Comparison of ENCODE assay signal across 8 mouse cellular contexts in genomic region chr2:102657726-102658125, GRCm38 (mm10). TPM values are rescaled to one million over a fixed set of nuclear protein-coding genes. Genes with fewer than 3 reads are reported as not detected.
DNase-seq lines count a peak whose midpoint lies in the region; ATAC-seq lines count a peak whose summit lies in the region.

No protein-coding gene starts in this region.

- no peak for ATAC-seq in heart, embryonic 14.5 days (ENCODE audit: insufficient number of reproducible peaks, insufficient read depth, low FRiP score, low read depth)
- ATAC-seq in hindbrain, embryonic 15.5 days (ENCODE audit: low FRiP score, low read depth): peak; percentile 28; the same call in 1 of the 2 replicates
- ATAC-seq in neural tube, embryonic 13.5 days (ENCODE audit: low read depth): peak; percentile 36; the same call in 1 of the 2 replicates
- ATAC-seq in inflammation-experienced regulatory T-cells, adult 6 months: no peak
- no peak for ATAC-seq in liver, embryonic 12.5 days

- H3K4me2 ChIP-seq in heart, embryonic 14.5 days (ENCODE audit: low read length): peak overlapping the region; percentile 93; the same call in 1 of the 2 replicates
- peak overlapping the region; percentile 66 for H3K4me2 ChIP-seq in hindbrain, embryonic 15.5 days
- peak overlapping the region; percentile 87 for H3K4me2 ChIP-seq in neural tube, embryonic 13.5 days
- H3K4me2 ChIP-seq in liver, embryonic 12.5 days: no peak overlapping the region

- 34% methylated on average over 7 of the region's 7 CpGs for WGBS in heart, embryonic 14.5 days
- 3% methylated on average over 7 of the region's 7 CpGs for WGBS in hindbrain, embryonic 15.5 days
- WGBS in neural tube, embryonic 13.5 days: 0% methylated on average over 6 of the region's 7 CpGs
- WGBS in liver, embryonic 12.5 days (ENCODE audit: insufficient replicate concordance): 13% methylated on average over 7 of the region's 7 CpGs

- no peak for DNase-seq in heart, postnatal 14 days
- peak; percentile 53 to 62 for DNase-seq in cerebellum, postnatal 25 days
- no peak for DNase-seq in adrenal gland, adult 18-20 months (ENCODE audit: low spot score in 2 of 2)

- peaks cover 6 to 7% of the 10 kb centered on the region in 2 experiments; a peak in 2 of 4 replicates for H3K4me1 ChIP-seq in heart, embryonic 14.5 days (ENCODE audit: control insufficient read depth in 2 of 2, insufficient read depth in 2 of 2, low read length in 2 of 2)
- H3K4me1 ChIP-seq in hindbrain, embryonic 15.5 days (replicated peaks): peaks cover 46% of the 10 kb centered on the region
- H3K4me1 ChIP-seq in neural tube, embryonic 13.5 days (replicated peaks): peaks cover 62% of the 10 kb centered on the region
- H3K4me1 ChIP-seq in liver, embryonic 12.5 days: 0 out of 2 replicates have a peak, but pooled peaks cover 6% of the 10 kb centered on the region

- H3K27me3 ChIP-seq in heart, embryonic 14.5 days (ENCODE audit: control insufficient read depth, insufficient read depth, low read length): peaks cover 38% of the 10 kb centered on the region
- no peaks in the 10 kb centered on the region for H3K27me3 ChIP-seq in hindbrain, embryonic 15.5 days
- peaks cover 6% of the 10 kb centered on the region for H3K27me3 ChIP-seq in neural tube, embryonic 13.5 days
- H3K27me3 ChIP-seq in liver, embryonic 12.5 days (replicated peaks): peaks cover 68% of the 10 kb centered on the region

- H3K9ac ChIP-seq in heart, embryonic 14.5 days (ENCODE audit: low read length): no peak overlapping the region
- H3K9ac ChIP-seq in hindbrain, embryonic 15.5 days: peak overlapping the region; percentile 69
- H3K9ac ChIP-seq in neural tube, embryonic 13.5 days: peak overlapping the region; percentile 96
- H3K9ac ChIP-seq in liver, embryonic 12.5 days: no peak overlapping the region

- peak overlapping the region in 1 of 2 experiments; percentile 63; a peak in 1 of 4 replicates for H3K4me3 ChIP-seq in heart, embryonic 14.5 days (ENCODE audit: control insufficient read depth in 1 of 2, insufficient read depth in 1 of 2, low read depth in 1 of 2, low read length in 2 of 2)
- peak overlapping the region; percentile 60 for H3K4me3 ChIP-seq in hindbrain, embryonic 15.5 days
- peak overlapping the region; percentile 77 for H3K4me3 ChIP-seq in neural tube, embryonic 13.5 days
- no peak overlapping the region for H3K4me3 ChIP-seq in liver, embryonic 12.5 days

- H3K36me3 ChIP-seq in heart, embryonic 14.5 days (ENCODE audit: control insufficient read depth, insufficient read depth, low read length): no peaks in the 10 kb centered on the region
- no peaks in the 10 kb centered on the region for H3K36me3 ChIP-seq in hindbrain, embryonic 15.5 days
- H3K36me3 ChIP-seq in neural tube, embryonic 13.5 days: no peaks in the 10 kb centered on the region
- no peaks in the 10 kb centered on the region for H3K36me3 ChIP-seq in liver, embryonic 12.5 days

- H3K27ac ChIP-seq in heart, embryonic 14.5 days (replicated peaks in 1 of 2; ENCODE audit: control insufficient read depth in 1 of 2, insufficient read depth in 1 of 2, low read depth in 2 of 2, low read length in 2 of 2): no peak overlapping the region
- peak overlapping the region; percentile 91 for H3K27ac ChIP-seq in hindbrain, embryonic 15.5 days (replicated peaks)
- peak overlapping the region; percentile 96 for H3K27ac ChIP-seq in neural tube, embryonic 13.5 days (replicated peaks)
- no peak overlapping the region for H3K27ac ChIP-seq in liver, embryonic 12.5 days

- H3K9me3 ChIP-seq in heart, embryonic 14.5 days (ENCODE audit: control insufficient read depth, low read length): no peaks in the 10 kb centered on the region
- H3K9me3 ChIP-seq in hindbrain, embryonic 15.5 days: no peaks in the 10 kb centered on the region
- H3K9me3 ChIP-seq in neural tube, embryonic 13.5 days: no peaks in the 10 kb centered on the region
- no peaks in the 10 kb centered on the region for H3K9me3 ChIP-seq in liver, embryonic 12.5 days (replicated peaks)

- intact Hi-C loops in heart, postnatal 14 days (cut with DNase I): no loop called here

RNA-seq across cellular contexts. Expression of gene Slc1a2, which starts 0.7 kb away (rescaled TPM):
- polyA plus RNA-seq in heart, embryonic 14.5 days (2014; fragmentation: Nextera tagmentation; extraction: Ambion mirVana): 0.28 and 0.32 TPM in 2 replicates
- total RNA-seq in heart, postnatal 14 days (2021): under 1 TPM; 0.10 to 0.45 TPM
- polyA plus RNA-seq in hindbrain, embryonic 15.5 days (2015; fragmentation: Nextera tagmentation; extraction: Ambion mirVana): 18.6 and 19.1 TPM in 2 replicates
- 18.8 and 22.5 TPM in 2 replicates for polyA plus RNA-seq in neural tube, embryonic 13.5 days (2015; fragmentation: Nextera tagmentation; extraction: Ambion mirVana)
- under 1 TPM in 1 of 3 experiments, not detected in 2; 0.04 TPM for polyA plus RNA-seq in inflammation-experienced regulatory T-cells, adult 6 months (2017; shearing (Covaris generic))
- under 1 TPM; 0.17 to 0.35 TPM for total RNA-seq in adrenal gland, adult 18-20 months (2021)
- polyA plus RNA-seq in liver, embryonic 12.5 days (2016; fragmentation: Nextera tagmentation; extraction: Ambion mirVana): 0.44 and 0.47 TPM in 2 replicates

Comparison
In these comparisons a context has a peak if more than half of its experiments do, and no peak if none do; other contexts are left out.
1. ATAC-seq: peak in hindbrain, embryonic 15.5 days (single experiment) and neural tube, embryonic 13.5 days (single experiment); none in heart, embryonic 14.5 days (single experiment), inflammation-experienced regulatory T-cells, adult 6 months (single experiment) and liver, embryonic 12.5 days (single experiment).
2. H3K27ac ChIP-seq: peak in hindbrain, embryonic 15.5 days (single experiment) and neural tube, embryonic 13.5 days (single experiment); none in heart, embryonic 14.5 days (0 of 2) and liver, embryonic 12.5 days (single experiment).
3. H3K9ac ChIP-seq: peak in hindbrain, embryonic 15.5 days (single experiment) and neural tube, embryonic 13.5 days (single experiment); none in heart, embryonic 14.5 days (single experiment) and liver, embryonic 12.5 days (single experiment).
4. DNase-seq: peak in cerebellum, postnatal 25 days (2 of 2); none in heart, postnatal 14 days (0 of 2) and adrenal gland, adult 18-20 months (0 of 2).
5. RNA of gene Slc1a2, which starts 0.7 kb away (polyA plus RNA-seq): 18.8 to 22.5 TPM in neural tube, embryonic 13.5 days and 18.6 to 19.1 TPM in hindbrain, embryonic 15.5 days; 0.44 to 0.47 TPM in liver, embryonic 12.5 days, 0.28 to 0.32 TPM in heart, embryonic 14.5 days and 0.04 TPM in inflammation-experienced regulatory T-cells, adult 6 months; every median in the first group is over 10 times any median in the second.